Mouse (Mus musculus) embryonic facial prominence, embryonic 14.5 days (tissue): ENCODE measurements around the gene Nbea. TPM values are rescaled to one million over a fixed set of nuclear protein-coding genes. Genes with fewer than 3 reads are reported as not detected.
A peak's percentile ranks its signal among the peaks of the same experiment; 100 is the strongest.

ENCODE experiments used
- ATAC-seq: fragments of 200-750 bp; cut with Nextera tagmentation; 2 replicates; pipeline ENCODE4 v1.8.0; 2017; ENCODE audit warnings: low read depth, moderate number of reproducible peaks, moderate TSS enrichment
- DNase-seq: peaks from one replicate; pipeline ENCODE4 v3.0.0-alpha.2; 2015; ENCODE audit warnings: low spot score
- H3K27ac ChIP-seq: fragments of 300-500 bp; sonication (generic); replicated peaks from 2 replicates; pipeline ENCODE4 v1.5.1; 2014; ENCODE audit warnings: low read depth, mild to moderate bottlenecking, low read length, moderate library complexity
- H3K27me3 ChIP-seq: fragments of 300-500 bp; sonication (generic); replicated peaks from 2 replicates; pipeline ENCODE4 v1.6.1; 2014; ENCODE audit warnings: low read length; ENCODE audit not compliant: control insufficient read depth, insufficient read depth
- H3K36me3 ChIP-seq: fragments of 300-500 bp; sonication (generic); 2 replicates; pipeline ENCODE4 v1.6.1; 2014; ENCODE audit warnings: low read length, mixed read lengths; ENCODE audit not compliant: control insufficient read depth, insufficient read depth
- H3K4me1 ChIP-seq: fragments of 300-500 bp; sonication (generic); 2 replicates; pipeline ENCODE4 v1.6.1; 2014; ENCODE audit warnings: antibody characterized with exemption, low read length; ENCODE audit not compliant: control insufficient read depth, insufficient read depth
- H3K4me2 ChIP-seq: fragments of 300-500 bp; sonication (generic); 2 replicates; pipeline ENCODE4 v1.6.1; 2014; ENCODE audit warnings: low read depth, mild to moderate bottlenecking, low read length, moderate library complexity, mixed read lengths
- H3K4me3 ChIP-seq: fragments of 300-500 bp; sonication (generic); 2 replicates; pipeline ENCODE4 v1.5.1; 2014; ENCODE audit warnings: low read depth, mild to moderate bottlenecking, low read length
- H3K9ac ChIP-seq: fragments of 300-500 bp; sonication (generic); 2 replicates; pipeline ENCODE4 v1.6.1; 2014; ENCODE audit warnings: low read depth, mild to moderate bottlenecking, low read length, moderate library complexity, mixed read lengths
- H3K9me3 ChIP-seq: fragments of 300-500 bp; sonication (generic); 2 replicates; pipeline ENCODE4 v1.6.1; 2016; ENCODE audit warnings: low read length; ENCODE audit not compliant: control insufficient read depth
- WGBS: fragments of 180-500 bp; shearing (Covaris S2); extraction: QIAGEN DNeasy Blood & Tissue Kit; methylation state at CpG from one replicate; pipeline ENCODE4 v1.1.7; 2014; 5-methylcytosine and 5-hydroxymethylcytosine counted together
- polyA plus RNA-seq: library from polyadenylated mRNA; unstranded; fragments of >200 nt; fragmentation: Nextera tagmentation; extraction: Ambion mirVana; gene quantifications from 2 replicates; pipeline ENCODE4 v1.2.1, GENCODE M21; 2014

The Nbea gene
- polyA plus RNA-seq, 1 experiment from 2014 or later = 17.9 TPM

DNA sequence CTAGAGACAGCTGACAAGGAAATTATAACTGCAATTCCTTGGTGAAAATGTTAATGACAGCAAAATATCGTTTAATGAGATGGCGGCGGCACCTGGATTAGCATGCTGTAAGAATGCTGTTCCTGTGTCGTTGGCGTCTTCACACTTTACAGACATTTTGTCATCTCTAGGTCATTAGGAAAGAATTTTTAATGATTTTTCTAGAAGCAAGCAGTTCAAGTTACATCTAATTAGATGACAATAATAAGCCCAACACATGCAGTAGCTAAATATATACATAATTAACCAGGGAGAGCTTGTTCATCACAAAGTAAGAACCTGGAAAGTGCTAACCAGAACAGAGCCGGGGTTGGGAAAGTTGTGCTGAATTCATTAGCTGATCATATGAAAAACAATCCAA, 469.2 kb downstream of the Nbea start:
- H3K27me3 ChIP-seq = no peaks in the 10 kb centered on the region
- DNase-seq = no peak

DNA sequence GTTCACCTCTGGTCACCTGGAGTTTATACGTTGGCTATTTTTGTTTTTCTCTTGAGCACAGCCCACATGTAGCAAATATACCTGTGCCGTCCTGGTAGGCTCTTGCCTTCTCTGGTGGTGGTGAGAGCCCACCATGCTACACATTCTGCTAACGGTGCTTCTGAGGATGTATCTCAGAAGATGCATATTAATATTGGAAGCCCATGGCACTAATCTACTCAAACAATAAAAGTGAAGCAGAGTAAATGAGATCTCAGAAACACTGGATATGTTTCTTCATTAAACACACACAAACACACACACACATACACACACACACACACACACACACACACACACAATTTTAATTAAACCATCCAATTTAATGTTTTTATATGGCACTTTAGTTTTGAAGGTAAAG, 469.6 kb downstream of the Nbea start:
- DNase-seq (no peak), ATAC-seq (no peak)
- H3K4me2 ChIP-seq = no peak overlapping the region
- no peak overlapping the region for H3K4me3 ChIP-seq
- H3K9me3 ChIP-seq = no peaks in the 10 kb centered on the region
- no peaks in the 10 kb centered on the region for H3K4me1 ChIP-seq
- peaks cover 20% of the 10 kb centered on the region for H3K36me3 ChIP-seq
- H3K27me3 ChIP-seq = no peaks in the 10 kb centered on the region
- no peak overlapping the region for H3K27ac ChIP-seq
- no peak overlapping the region for H3K9ac ChIP-seq
- 86% methylated on average over 3 of the region's 3 CpGs for WGBS

More for the DNA sequence above, 469.2 kb downstream of the Nbea start:
- H3K36me3 ChIP-seq = peaks cover 20% of the 10 kb centered on the region
- H3K4me2 ChIP-seq = no peak overlapping the region
- peak; percentile 54; the same call in 1 of the 2 replicates for ATAC-seq
- no peaks in the 10 kb centered on the region for H3K4me1 ChIP-seq
- no peak overlapping the region for H3K27ac ChIP-seq
- no peak overlapping the region for H3K4me3 ChIP-seq
- no peak overlapping the region for H3K9ac ChIP-seq
- WGBS = 81% methylated on average over 6 of the region's 6 CpGs
- H3K9me3 ChIP-seq = no peaks in the 10 kb centered on the region

GRCm38 (mm10) chr3:55710300-55710699, 473.2 kb downstream of the Nbea start:
- Histone ChIP-seq H3K9me3 (no peaks in the 10 kb centered on the region), H3K9ac (no peak overlapping the region)

DNA sequence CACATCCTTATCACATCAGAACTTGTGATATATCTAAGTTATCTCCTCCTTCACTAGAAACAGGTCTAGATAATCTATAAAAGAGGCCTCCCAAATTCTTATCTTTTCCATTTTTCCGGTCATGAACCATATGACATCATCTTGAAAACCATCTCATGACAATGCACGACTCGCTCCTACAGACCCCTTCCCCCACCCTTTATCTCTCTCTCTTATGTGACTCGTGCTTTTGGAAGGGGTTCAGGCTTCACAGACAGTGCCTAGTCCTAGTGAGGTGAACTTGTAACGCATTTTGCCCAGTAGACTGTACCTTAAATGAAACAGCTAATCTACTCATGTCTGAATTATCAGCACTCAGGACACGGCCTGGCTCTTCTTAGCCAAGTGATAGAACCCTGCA, 481.9 kb downstream of the Nbea start:
- DNase-seq = no peak

More at GRCm38 (mm10) chr3:55710300-55710699, 473.2 kb downstream of the Nbea start:
- H3K36me3 ChIP-seq = peaks cover 16% of the 10 kb centered on the region
- no peak overlapping the region for H3K4me2 ChIP-seq
- no peaks in the 10 kb centered on the region for H3K27me3 ChIP-seq
- ATAC-seq (no peak), DNase-seq (no peak)
- H3K4me1 ChIP-seq = no peaks in the 10 kb centered on the region
- H3K27ac ChIP-seq = no peak overlapping the region
- no peak overlapping the region for H3K4me3 ChIP-seq
- 87% methylated on average over 4 of the region's 4 CpGs for WGBS

GRCm38 (mm10) chr3:55697174-55697573, 486.3 kb downstream of the Nbea start:
- no peak for DNase-seq
- Histone ChIP-seq H3K4me1 (no peaks in the 10 kb centered on the region), H3K4me3 (no peak overlapping the region), H3K36me3 (0 out of 2 replicates have a peak, but pooled peaks cover 5% of the 10 kb centered on the region), H3K9me3 (no peaks in the 10 kb centered on the region), H3K9ac (no peak overlapping the region), H3K27me3 (no peaks in the 10 kb centered on the region), H3K4me2 (no peak overlapping the region), H3K27ac (no peak overlapping the region)
- ATAC-seq = no peak
- 96% methylated on average over 2 of the region's 2 CpGs for WGBS

More for the DNA sequence above, 481.9 kb downstream of the Nbea start:
- Histone ChIP-seq H3K4me3 (no peak overlapping the region), H3K27me3 (no peaks in the 10 kb centered on the region), H3K9me3 (no peaks in the 10 kb centered on the region), H3K4me1 (no peaks in the 10 kb centered on the region), H3K4me2 (no peak overlapping the region), H3K36me3 (no peaks in the 10 kb centered on the region), H3K9ac (no peak overlapping the region), H3K27ac (no peak overlapping the region)
- 85% methylated on average over 6 of the region's 6 CpGs for WGBS
- ATAC-seq = no peak

GRCm38 (mm10) chr3:55693073-55693472, 490.4 kb downstream of the Nbea start:
- H3K4me2 ChIP-seq = no peak overlapping the region
- H3K27ac ChIP-seq = no peak overlapping the region
- H3K4me1 ChIP-seq = no peaks in the 10 kb centered on the region
- no peak overlapping the region for H3K4me3 ChIP-seq
- H3K9me3 ChIP-seq = no peaks in the 10 kb centered on the region
- DNase-seq (no peak), ATAC-seq (no peak)
- H3K36me3 ChIP-seq = 0 out of 2 replicates have a peak, but pooled peaks cover 8% of the 10 kb centered on the region
- WGBS = 51% methylated on average over 4 of the region's 4 CpGs
- no peaks in the 10 kb centered on the region for H3K27me3 ChIP-seq
- no peak overlapping the region for H3K9ac ChIP-seq

DNA sequence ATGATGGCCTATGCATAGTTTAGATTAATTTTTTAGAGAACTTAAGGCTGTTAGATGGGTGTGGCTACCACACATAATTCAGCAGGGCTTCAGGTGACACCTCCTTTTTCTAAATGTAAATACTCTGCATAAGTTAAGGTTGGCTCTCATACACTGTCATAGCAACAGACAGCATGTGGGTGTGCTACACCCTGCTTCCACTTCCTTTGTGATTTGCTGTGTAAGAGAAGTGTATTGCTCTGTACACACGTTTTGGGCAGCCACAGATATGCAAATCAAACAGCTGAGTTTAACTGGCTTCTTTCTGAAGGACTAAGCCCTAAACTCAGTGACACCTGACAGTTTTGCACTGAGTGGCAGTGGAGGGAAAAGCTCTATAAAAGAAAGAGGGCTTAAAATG, 495.4 kb downstream of the Nbea start:
- no peaks in the 10 kb centered on the region for H3K9me3 ChIP-seq
- no peak overlapping the region for H3K27ac ChIP-seq
- H3K36me3 ChIP-seq = 0 out of 2 replicates have a peak, but pooled peaks cover 3% of the 10 kb centered on the region
- no peak for DNase-seq
- WGBS = 52% methylated on average over 1 of the region's 1 CpGs
- no peak for ATAC-seq
- H3K4me1 ChIP-seq = peaks cover 14% of the 10 kb centered on the region
- H3K9ac ChIP-seq = no peak overlapping the region
- no peak overlapping the region for H3K4me2 ChIP-seq
- H3K27me3 ChIP-seq = no peaks in the 10 kb centered on the region
- H3K4me3 ChIP-seq = no peak overlapping the region

- ATAC-seq (no peak), DNase-seq (no peak)
- WGBS = 78% methylated on average over 6 of the region's 6 CpGs
- H3K4me1 ChIP-seq = peaks cover 14% of the 10 kb centered on the region
- no peaks in the 10 kb centered on the region for H3K9me3 ChIP-seq
- H3K27ac ChIP-seq = no peak overlapping the region
- 0 out of 2 replicates have a peak, but pooled peaks cover 3% of the 10 kb centered on the region for H3K36me3 ChIP-seq
- H3K27me3 ChIP-seq = no peaks in the 10 kb centered on the region
- H3K9ac ChIP-seq = no peak overlapping the region
- no peak overlapping the region for H3K4me3 ChIP-seq
- H3K4me2 ChIP-seq = no peak overlapping the region
These were observed 496.5 kb downstream of the Nbea start for GRCm38 (mm10) chr3:55686993-55687392.

DNA sequence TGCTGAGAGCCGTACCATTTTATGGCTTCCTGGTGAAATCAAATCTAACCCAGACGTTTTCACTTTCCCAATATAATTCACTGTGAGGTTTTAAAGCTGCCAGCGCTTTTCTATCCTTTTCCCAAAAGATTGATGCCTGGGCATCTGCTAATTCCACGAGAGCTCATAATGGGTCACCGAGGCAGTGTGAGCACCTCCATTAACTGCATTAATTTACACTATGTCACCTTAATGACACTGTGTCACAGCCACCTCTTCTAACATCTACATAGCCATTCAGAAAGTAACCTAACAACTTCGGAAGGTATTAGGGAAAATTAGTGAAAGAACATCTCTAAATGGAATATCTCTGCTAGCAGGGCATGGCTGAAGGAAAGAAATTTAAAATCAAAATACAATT, 497.9 kb downstream of the Nbea start:
- Histone ChIP-seq H3K9ac (no peak overlapping the region), H3K27ac (no peak overlapping the region), H3K4me2 (no peak overlapping the region), H3K27me3 (no peaks in the 10 kb centered on the region), H3K9me3 (no peaks in the 10 kb centered on the region), H3K4me3 (no peak overlapping the region), H3K4me1 (peaks cover 14% of the 10 kb centered on the region), H3K36me3 (0 out of 2 replicates have a peak, but pooled peaks cover 3% of the 10 kb centered on the region)
- 43% methylated on average over 6 of the region's 6 CpGs for WGBS
- DNase-seq (no peak), ATAC-seq (no peak)
